Mouse (Mus musculus) MEL (cell line): ENCODE measurements around the gene Il17re. TPM values are rescaled to one million over a fixed set of nuclear protein-coding genes. Genes with fewer than 3 reads are reported as not detected.

ENCODE experiments used
- DNase-seq: peaks from one replicate; pipeline ENCODE4 v3.0.0; 2011; ENCODE audit warnings: low read depth, low spot score
- H3K27ac ChIP-seq: 2 replicates; pipeline ENCODE4 v1.5.1; 2012; ENCODE audit warnings: low read depth, mild to moderate bottlenecking, control low read depth, low read length, moderate library complexity; ENCODE audit not compliant: control insufficient read depth
- H3K27me3 ChIP-seq, 2 experiments: fragments of 150-350 bp in 1 of 2; sonication (generic) in 1 of 2; 2 replicates each; pipeline ENCODE4 v1.6.1; 2012; ENCODE audit warnings: low read length in 2 of 2, mild to moderate bottlenecking in 2 of 2, improper control_type of control experiment in 1 of 2, moderate library complexity in 1 of 2; ENCODE audit not compliant: insufficient read depth in 2 of 2, control insufficient read depth in 1 of 2
- H3K36me3 ChIP-seq, 2 experiments: 2 replicates each; pipeline ENCODE4 v1.6.1; 2012 to 2014; ENCODE audit warnings: low read length in 2 of 2, improper control_type of control experiment in 1 of 2, inconsistent platforms in 1 of 2, mild to moderate bottlenecking in 1 of 2; ENCODE audit not compliant: insufficient read depth in 2 of 2, control insufficient read depth in 1 of 2
- H3K4me1 ChIP-seq, 2 experiments: fragments of 150-350 bp in 1 of 2; sonication (generic) in 1 of 2; 2 replicates each; pipeline ENCODE4 v1.6.1; 2012; ENCODE audit warnings: low read length in 2 of 2, improper control_type of control experiment in 1 of 2, mild to moderate bottlenecking in 1 of 2; ENCODE audit not compliant: insufficient read depth in 2 of 2, control insufficient read depth in 1 of 2
- H3K4me3 ChIP-seq, 2 experiments: fragments of 150-350 bp in 1 of 2; sonication (generic) in 1 of 2; 2 replicates each; pipeline ENCODE4 v1.5.1; 2012; ENCODE audit warnings: low read depth in 2 of 2, low read length in 2 of 2, mild to moderate bottlenecking in 2 of 2, moderate library complexity in 2 of 2, control low read depth in 1 of 2, improper control_type of control experiment in 1 of 2; ENCODE audit not compliant: control insufficient read depth in 1 of 2, insufficient read depth in 1 of 2
- H3K79me2 ChIP-seq: 2 replicates; pipeline ENCODE4 v1.6.1; 2012; ENCODE audit warnings: mild to moderate bottlenecking, low read length, moderate library complexity; ENCODE audit not compliant: control insufficient read depth, poor library complexity, insufficient read depth
- H3K9ac ChIP-seq: 2 replicates; pipeline ENCODE4 v1.6.1; 2012; ENCODE audit warnings: low read depth, mild to moderate bottlenecking, control low read depth, low read length, moderate library complexity; ENCODE audit not compliant: control insufficient read depth, poor library complexity, severe bottlenecking
- H3K9me3 ChIP-seq: fragments of 150-350 bp; sonication (generic); replicated peaks from 2 replicates; pipeline ENCODE4 v1.6.1; 2012; ENCODE audit warnings: mild to moderate bottlenecking, low read length, improper control_type of control experiment, moderate library complexity; ENCODE audit not compliant: insufficient read depth
- BHLHE40 ChIP-seq: IDR thresholded peaks from 2 replicates; pipeline ENCODE4 v1.6.1; 2012; ENCODE audit warnings: low read depth, mild to moderate bottlenecking, inconsistent platforms, low read length, improper control_type of control experiment, borderline replicate concordance
- CHD1 ChIP-seq: IDR thresholded peaks from 2 replicates; pipeline ENCODE4 v1.6.1; 2012; ENCODE audit warnings: low read depth, mild to moderate bottlenecking, inconsistent platforms, low read length, improper control_type of control experiment
- CHD2 ChIP-seq: IDR thresholded peaks from 2 replicates; pipeline ENCODE4 v1.6.1; 2011; ENCODE audit warnings: low read length, improper control_type of control experiment
- E2F4 ChIP-seq: IDR thresholded peaks from 2 replicates; pipeline ENCODE4 v1.6.1; 2011; ENCODE audit warnings: low read depth, low read length, improper control_type of control experiment, borderline replicate concordance
- ELF1 ChIP-seq: IDR thresholded peaks from 2 replicates; pipeline ENCODE4 v1.6.1; 2014; ENCODE audit warnings: low read depth, mild to moderate bottlenecking, inconsistent platforms, low read length, improper control_type of control experiment, moderate library complexity
- EP300 ChIP-seq, 2 experiments: IDR thresholded peaks; 2 replicates each; pipeline ENCODE4 v1.6.1; 2011; ENCODE audit warnings: improper control_type of control experiment in 2 of 2, low read length in 2 of 2, low read depth in 1 of 2, mild to moderate bottlenecking in 1 of 2
- ETS1 ChIP-seq: IDR thresholded peaks from 2 replicates; pipeline ENCODE4 v1.6.1; 2012; ENCODE audit warnings: low read depth, mild to moderate bottlenecking, inconsistent platforms, low read length, improper control_type of control experiment, moderate library complexity
- GABPA ChIP-seq: IDR thresholded peaks from 2 replicates; pipeline ENCODE4 v1.6.1; 2012; ENCODE audit warnings: low read depth, mild to moderate bottlenecking, inconsistent platforms, low read length, improper control_type of control experiment, moderate library complexity
- GATA1 ChIP-seq: IDR thresholded peaks from 2 replicates; pipeline ENCODE4 v1.6.1; 2011; ENCODE audit warnings: low read depth, low read length, improper control_type of control experiment
- HCFC1 ChIP-seq: IDR thresholded peaks from 2 replicates; pipeline ENCODE4 v1.6.1; 2012; ENCODE audit warnings: low read depth, mild to moderate bottlenecking, inconsistent platforms, low read length, improper control_type of control experiment, moderate library complexity
- JUND ChIP-seq: IDR thresholded peaks from 2 replicates; pipeline ENCODE4 v1.6.1; 2011; ENCODE audit warnings: low read depth, mild to moderate bottlenecking, improper control_type of control experiment, low read length
- KAT2A ChIP-seq: conservative IDR thresholded peaks from 2 replicates; pipeline ENCODE4 v1.6.1; 2012; ENCODE audit warnings: low read depth, low read length, improper control_type of control experiment, inconsistent platforms
- MAFK ChIP-seq: IDR thresholded peaks from 2 replicates; pipeline ENCODE4 v1.6.1; 2011; ENCODE audit warnings: low read depth, mild to moderate bottlenecking, low read length, improper control_type of control experiment, borderline replicate concordance
- MAX ChIP-seq: IDR thresholded peaks from 2 replicates; pipeline ENCODE4 v1.6.1; 2011; ENCODE audit warnings: low read length, improper control_type of control experiment
- MAZ ChIP-seq: IDR thresholded peaks from 2 replicates; pipeline ENCODE4 v1.6.1; 2012; ENCODE audit warnings: low read depth, mild to moderate bottlenecking, inconsistent platforms, low read length, improper control_type of control experiment
- MEF2A ChIP-seq: IDR thresholded peaks from 2 replicates; pipeline ENCODE4 v1.6.1; 2014; ENCODE audit warnings: low read depth, mild to moderate bottlenecking, inconsistent platforms, low read length, improper control_type of control experiment; ENCODE audit not compliant: poor library complexity, insufficient replicate concordance, severe bottlenecking; ENCODE audit errors: extremely low read depth
- MXI1 ChIP-seq: IDR thresholded peaks from 2 replicates; pipeline ENCODE4 v1.6.1; 2011; ENCODE audit warnings: mild to moderate bottlenecking, low read depth, low read length, improper control_type of control experiment
- MYB ChIP-seq: IDR thresholded peaks from 2 replicates; pipeline ENCODE4 v1.6.1; 2011; ENCODE audit warnings: mild to moderate bottlenecking, low read depth, low read length, improper control_type of control experiment
- MYC ChIP-seq: IDR thresholded peaks from 2 replicates; pipeline ENCODE4 v1.6.1; 2011; ENCODE audit warnings: low read depth, mild to moderate bottlenecking, low read length, improper control_type of control experiment, moderate library complexity
- NELFE ChIP-seq: IDR thresholded peaks from 2 replicates; pipeline ENCODE4 v1.6.1; 2011; ENCODE audit warnings: low read depth, low read length, improper control_type of control experiment
- NRF1 ChIP-seq: IDR thresholded peaks from 2 replicates; pipeline ENCODE4 v1.6.1; 2014; ENCODE audit warnings: low read depth, mild to moderate bottlenecking, inconsistent platforms, low read length, improper control_type of control experiment, moderate library complexity; ENCODE audit not compliant: poor library complexity, insufficient read depth, severe bottlenecking
- POLR2A ChIP-seq, 2 experiments: IDR thresholded peaks; 2 replicates each; pipeline ENCODE4 v1.6.1; 2011 to 2012; ENCODE audit warnings: low read length in 2 of 2, mild to moderate bottlenecking in 2 of 2, control low read depth in 1 of 2, improper control_type of control experiment in 1 of 2, low read depth in 1 of 2, moderate library complexity in 1 of 2; ENCODE audit not compliant: control insufficient read depth in 1 of 2, insufficient read depth in 1 of 2, poor library complexity in 1 of 2
- POLR2AphosphoS2 ChIP-seq: IDR thresholded peaks from 2 replicates; pipeline ENCODE4 v1.6.1; 2011; ENCODE audit warnings: low read length, improper control_type of control experiment
- POLR2AphosphoS5 ChIP-seq: IDR thresholded peaks from 2 replicates; pipeline ENCODE4 v1.6.1; 2012; ENCODE audit warnings: low read depth, borderline replicate concordance, mild to moderate bottlenecking, inconsistent platforms, low read length, moderate library complexity, mixed read lengths
- RAD21 ChIP-seq: IDR thresholded peaks from 2 replicates; pipeline ENCODE4 v1.6.1; 2011; ENCODE audit warnings: mild to moderate bottlenecking, low read depth, low read length, improper control_type of control experiment
- RCOR1 ChIP-seq: IDR thresholded peaks from 2 replicates; pipeline ENCODE4 v1.6.1; 2012; ENCODE audit warnings: low read depth, mild to moderate bottlenecking, inconsistent platforms, low read length, improper control_type of control experiment
- SIN3A ChIP-seq: IDR thresholded peaks from 2 replicates; pipeline ENCODE4 v1.6.1; 2012; ENCODE audit warnings: low read length, improper control_type of control experiment, inconsistent platforms
- SMC3 ChIP-seq: IDR thresholded peaks from 2 replicates; pipeline ENCODE4 v1.6.1; 2011; ENCODE audit warnings: low read depth, low read length, improper control_type of control experiment
- TAL1 ChIP-seq: IDR thresholded peaks from 2 replicates; pipeline ENCODE4 v1.6.1; 2012; ENCODE audit warnings: mild to moderate bottlenecking, inconsistent platforms, low read length, moderate library complexity, mixed read lengths
- TBP ChIP-seq: IDR thresholded peaks from 2 replicates; pipeline ENCODE4 v1.8.0; 2011; ENCODE audit warnings: low read depth, low read length, improper control_type of control experiment
- TCF12 ChIP-seq: IDR thresholded peaks from 2 replicates; pipeline ENCODE4 v1.6.1; 2014; ENCODE audit warnings: low read depth, mild to moderate bottlenecking, inconsistent platforms, low read length, improper control_type of control experiment, moderate library complexity
- UBTF ChIP-seq: IDR thresholded peaks from 2 replicates; pipeline ENCODE4 v1.6.1; 2012; ENCODE audit warnings: low read depth, mild to moderate bottlenecking, inconsistent platforms, low read length, improper control_type of control experiment, moderate library complexity, borderline replicate concordance; ENCODE audit not compliant: insufficient read depth
- USF2 ChIP-seq, 2 experiments: IDR thresholded peaks; 2 replicates each; pipeline ENCODE4 v1.6.1; 2011 to 2012; ENCODE audit warnings: improper control_type of control experiment in 2 of 2, low read length in 2 of 2, borderline replicate concordance in 1 of 2, inconsistent platforms in 1 of 2, low read depth in 1 of 2, mild to moderate bottlenecking in 1 of 2; ENCODE audit not compliant: insufficient read depth in 1 of 2
- ZC3H11A ChIP-seq: IDR thresholded peaks from 2 replicates; pipeline ENCODE4 v1.6.1; 2012; ENCODE audit warnings: low read depth, mild to moderate bottlenecking, inconsistent platforms, low read length, improper control_type of control experiment
- ZKSCAN1 ChIP-seq: IDR thresholded peaks from 2 replicates; pipeline ENCODE4 v1.6.1; 2012; ENCODE audit warnings: low read depth, mild to moderate bottlenecking, inconsistent platforms, low read length, improper control_type of control experiment, moderate library complexity
- ZMIZ1 ChIP-seq: IDR thresholded peaks from 2 replicates; pipeline ENCODE4 v1.6.1; 2012; ENCODE audit warnings: low read depth, mild to moderate bottlenecking, inconsistent platforms, low read length, improper control_type of control experiment, moderate library complexity
- ZNF384 ChIP-seq: IDR thresholded peaks from 2 replicates; pipeline ENCODE4 v1.6.1; 2012; ENCODE audit warnings: low read depth, mild to moderate bottlenecking, inconsistent platforms, low read length, improper control_type of control experiment
- polyA plus RNA-seq, 2 experiments: library from polyadenylated mRNA; stranded (reverse) in 1 of 2; unstranded in 1 of 2; fragments of >175 nt in 1 of 2; fragments of >200 nt in 1 of 2; gene quantifications; 2 replicates each; pipeline versions ENCODE4 v1.2.1 to v1.2.4; 2012; ENCODE audit warnings: low replicate concordance in 2 of 2, low read depth in 1 of 2; ENCODE audit not compliant: insufficient read length in 2 of 2, insufficient read depth in 1 of 2, missing spikeins in 1 of 2
- total RNA-seq: library from RNA; depleted of rRNA; stranded (reverse); fragments of 300-350 nt; gene quantifications from 2 replicates; pipeline ENCODE4 v1.2.3, GENCODE M21; 2012

The Il17re gene
- total and polyA plus RNA-seq, 3 experiments, result not detected

DNA sequence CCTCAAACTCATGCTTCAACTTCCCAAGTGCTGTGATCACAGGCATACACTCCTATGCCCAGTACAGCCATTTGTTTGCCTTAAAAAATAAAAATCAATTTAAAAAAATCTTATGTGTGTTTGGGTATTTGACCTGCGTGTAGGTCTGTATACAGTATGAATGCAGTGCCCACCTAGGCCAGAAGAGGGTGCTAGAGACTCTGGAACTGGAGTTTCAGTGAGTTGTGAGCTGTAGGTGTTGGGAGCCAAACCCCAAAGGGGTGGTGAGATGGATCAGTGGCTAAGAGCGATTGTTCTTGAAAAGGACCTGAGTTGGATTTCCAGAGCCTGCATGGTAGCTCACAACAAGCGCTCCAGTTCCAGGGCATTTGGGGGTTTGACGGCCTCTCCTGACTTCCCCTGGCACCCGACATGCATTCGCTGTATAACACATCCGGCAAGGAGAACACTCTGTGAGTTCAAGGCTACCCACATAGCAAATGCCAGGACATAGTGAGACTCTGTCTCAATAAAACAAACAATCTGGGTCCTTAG lies 17.1 kb upstream of the Il17re start:
- Histone ChIP-seq H3K9ac (no peak overlapping the region), H3K36me3 (peaks cover 5 to 13% of the 10 kb centered on the region in 2 experiments), H3K4me1 (peaks cover 4 to 16% of the 10 kb centered on the region in 2 experiments), H3K27ac (no peak overlapping the region), H3K9me3 (no peaks in the 10 kb centered on the region), H3K4me3 (no peak overlapping the region), H3K27me3 (no peaks in the 10 kb centered on the region; a peak in 1 of 4 replicates), H3K79me2 (peaks cover 18% of the 10 kb centered on the region)
- peak; percentile 94 for DNase-seq
- TF ChIP-seq ELF1 (no peak), CHD2 (no peak), HCFC1 (peak; percentile 51), MAZ (no peak), TBP (peak; percentile 46; the same call in 1 of the 2 replicates), SMC3 (peak; percentile 85), POLR2AphosphoS5 (no peak), TCF12 (no peak), ZC3H11A (peak; percentile 92), UBTF (no peak), NELFE (no peak), GATA1 (no peak), CHD1 (no peak), JUND (no peak), ETS1 (no peak), GABPA (no peak), POLR2A (IDR thresholded peaks at IDR 0.05; ENCODE audit: control insufficient read depth in 1 of 2, insufficient read depth in 1 of 2, low read depth in 1 of 2, low read length in 2 of 2, poor library complexity in 1 of 2) (0 out of 4 replicates have a peak, but pooled peaks of 1 of the 2 experiments have one; percentile 23), MXI1 (no peak), ZMIZ1 (no peak), SIN3A (peak; percentile 48; the same call in 1 of the 2 replicates), BHLHE40 (peak; percentile 45; the same call in 1 of the 2 replicates), TAL1 (no peak), NRF1 (peak; percentile 12; the same call in 1 of the 2 replicates), RAD21 (peak; percentile 98), MAFK (no peak), MYB (no peak), MEF2A (no peak), USF2 (IDR thresholded peaks at IDR 0.05; ENCODE audit: borderline replicate concordance in 1 of 2, insufficient read depth in 1 of 2, low read depth in 1 of 2, low read length in 2 of 2) (no peak), KAT2A (no peak), ZNF384 (0 out of 2 replicates have a peak, but pooled peaks have one; percentile 44), POLR2AphosphoS2 (no peak), ZKSCAN1 (no peak), EP300 (IDR thresholded peaks at IDR 0.05; ENCODE audit: low read depth in 1 of 2, low read length in 2 of 2) (no peak), MAX (no peak), E2F4 (no peak), RCOR1 (no peak), MYC (0 out of 2 replicates have a peak, but pooled peaks have one; percentile 34)
